Mouse (Mus musculus): ENCODE measurements at regions not wholly inside any gene's neighbourhood (a gene's known extent, or its start where the extent isn't known, plus 50 kb on each side); places are given as distances from the start of the nearest gene placed in this dataset.
"Not testable (repeated sequence)": the region's sequence is repeated elsewhere in the genome, so short reads cannot be mapped to it uniquely, and the experiment has no call there.

- no peak for DNase-seq (ENCODE audit: extremely low read depth, low read depth)
Observed at GRCm38 (mm10) chr10:66640890-66641847, 454.8 kb upstream of the Jmjd1c start.

GRCm38 (mm10) chr10:66641966-66642365, 454.0 kb upstream of the Jmjd1c start:
- DNase-seq (ENCODE audit: extremely low read depth, low read depth), result no peak

GRCm38 (mm10) chr10:66643160-66643559, 452.8 kb upstream of the Jmjd1c start:
- no peak for DNase-seq (ENCODE audit: extremely low read depth, low read depth)

GRCm38 (mm10) chr10:66657520-66657919, 438.4 kb upstream of the Jmjd1c start:
- no peak for DNase-seq (ENCODE audit: extremely low read depth, low read depth)

GRCm38 (mm10) chr10:66683160-66683559, 412.8 kb upstream of the Jmjd1c start:
- DNase-seq (ENCODE audit: extremely low read depth, low read depth), result no peak

- not testable (repeated sequence) for DNase-seq (ENCODE audit: extremely low read depth, low read depth)
Observed at GRCm38 (mm10) chr10:66689196-66689595, 406.7 kb upstream of the Jmjd1c start.

- no peak for DNase-seq (ENCODE audit: extremely low read depth, low read depth)
Observed at GRCm38 (mm10) chr10:66694549-66695285, 401.2 kb upstream of the Jmjd1c start.

GRCm38 (mm10) chr10:66714926-66715325, 381.0 kb upstream of the Jmjd1c start:
- not testable (repeated sequence) for DNase-seq (ENCODE audit: extremely low read depth, low read depth)

- no peak for DNase-seq (ENCODE audit: extremely low read depth, low read depth)
Observed at GRCm38 (mm10) chr10:66717909-66718308, 378.0 kb upstream of the Jmjd1c start.

- no peak for DNase-seq (ENCODE audit: extremely low read depth, low read depth)
Observed at GRCm38 (mm10) chr10:66719796-66720195, 376.1 kb upstream of the Jmjd1c start.

- DNase-seq (ENCODE audit: extremely low read depth, low read depth), result no peak
Observed at GRCm38 (mm10) chr10:66733631-66734030, 362.3 kb upstream of the Jmjd1c start.

GRCm38 (mm10) chr10:66734853-66735252, 361.1 kb upstream of the Jmjd1c start:
- DNase-seq (ENCODE audit: extremely low read depth, low read depth), result no peak

GRCm38 (mm10) chr10:66739017-66739416, 356.9 kb upstream of the Jmjd1c start:
- no peak for DNase-seq (ENCODE audit: extremely low read depth, low read depth)

GRCm38 (mm10) chr10:66741819-66742218, 354.1 kb upstream of the Jmjd1c start:
- DNase-seq (ENCODE audit: extremely low read depth, low read depth), result no peak

GRCm38 (mm10) chr10:66743254-66743653, 352.7 kb upstream of the Jmjd1c start:
- DNase-seq (ENCODE audit: extremely low read depth, low read depth), result no peak

GRCm38 (mm10) chr10:66745871-66746270, 350.1 kb upstream of the Jmjd1c start:
- no peak for DNase-seq (ENCODE audit: extremely low read depth, low read depth)

- no peak for DNase-seq (ENCODE audit: extremely low read depth, low read depth)
Observed at GRCm38 (mm10) chr10:66752237-66752810, 343.6 kb upstream of the Jmjd1c start.

- no peak for DNase-seq (ENCODE audit: extremely low read depth, low read depth)
Observed at GRCm38 (mm10) chr10:66756866-66757265, 339.1 kb upstream of the Jmjd1c start.

- no peak for DNase-seq (ENCODE audit: extremely low read depth, low read depth)
Observed at GRCm38 (mm10) chr10:66770161-66771030, 325.5 kb upstream of the Jmjd1c start.

- no peak for DNase-seq (ENCODE audit: extremely low read depth, low read depth)
Observed at GRCm38 (mm10) chr10:66780335-66781170, 315.4 kb upstream of the Jmjd1c start.

Data from MEL-GATA-1-ER (cell line).